Mouse (Mus musculus): ENCODE data around the gene Adamtsl4.

The Adamtsl4 gene

GRCm38 (mm10) chr3:95660788-95661478 is 26.8 kb downstream of the Adamtsl4 start:
- no peak for TF ChIP-seq GATA4 (IDR thresholded peaks at IDR 0.05; ENCODE audit: insufficient replicate concordance, low read length)

- TF ChIP-seq GATA4 (IDR thresholded peaks at IDR 0.05; ENCODE audit: insufficient replicate concordance, low read length): no peak
Measured at GRCm38 (mm10) chr3:95659948-95660347, 27.8 kb downstream of the Adamtsl4 start.

GRCm38 (mm10) chr3:95658868-95659712 is 28.6 kb downstream of the Adamtsl4 start:
- TF ChIP-seq GATA4 (IDR thresholded peaks at IDR 0.05; ENCODE audit: insufficient replicate concordance, low read length): no peak

GRCm38 (mm10) chr3:95658236-95658867 is 29.4 kb downstream of the Adamtsl4 start, which contains the start of gene Mcl1:
Gene Mcl1, plus strand, starts transcription at chr3:95658788.
- TF ChIP-seq GATA4 (IDR thresholded peaks at IDR 0.05; ENCODE audit: insufficient replicate concordance, low read length): peak; percentile 75; the same call in 1 of the 2 replicates

GRCm38 (mm10) chr3:95657711-95658110 is 30.0 kb downstream of the Adamtsl4 start:
- no peak for TF ChIP-seq GATA4 (IDR thresholded peaks at IDR 0.05; ENCODE audit: insufficient replicate concordance, low read length)

GRCm38 (mm10) chr3:95657108-95657507 is 30.6 kb downstream of the Adamtsl4 start:
- TF ChIP-seq GATA4 (IDR thresholded peaks at IDR 0.05; ENCODE audit: insufficient replicate concordance, low read length): no peak

GRCm38 (mm10) chr3:95655437-95655836 is 32.3 kb downstream of the Adamtsl4 start:
- TF ChIP-seq GATA4 (IDR thresholded peaks at IDR 0.05; ENCODE audit: insufficient replicate concordance, low read length): no peak

GRCm38 (mm10) chr3:95653473-95654034 is 34.2 kb downstream of the Adamtsl4 start:
- no peak for TF ChIP-seq GATA4 (IDR thresholded peaks at IDR 0.05; ENCODE audit: insufficient replicate concordance, low read length)

- TF ChIP-seq GATA4 (IDR thresholded peaks at IDR 0.05; ENCODE audit: insufficient replicate concordance, low read length): no peak
Measured at GRCm38 (mm10) chr3:95652871-95653270, 34.8 kb downstream of the Adamtsl4 start.

GRCm38 (mm10) chr3:95652204-95652811 is 35.4 kb downstream of the Adamtsl4 start:
- no peak for TF ChIP-seq GATA4 (IDR thresholded peaks at IDR 0.05; ENCODE audit: insufficient replicate concordance, low read length)

GRCm38 (mm10) chr3:95651391-95652203 is 36.1 kb downstream of the Adamtsl4 start:
- TF ChIP-seq GATA4 (IDR thresholded peaks at IDR 0.05; ENCODE audit: insufficient replicate concordance, low read length): no peak

- no peak for TF ChIP-seq GATA4 (IDR thresholded peaks at IDR 0.05; ENCODE audit: insufficient replicate concordance, low read length)
Measured at GRCm38 (mm10) chr3:95651033-95651373, 36.7 kb downstream of the Adamtsl4 start.

GRCm38 (mm10) chr3:95650276-95651032 is 37.3 kb downstream of the Adamtsl4 start:
- TF ChIP-seq GATA4 (IDR thresholded peaks at IDR 0.05; ENCODE audit: insufficient replicate concordance, low read length): no peak
